Mouse (Mus musculus) stomach, embryonic 14.5 days (tissue): ENCODE data around the gene Hist1h3a. TPM values are rescaled to one million over a fixed set of nuclear protein-coding genes. Genes with fewer than 3 reads are reported as not detected.
"Not testable (repeated sequence)": the region's sequence is repeated elsewhere in the genome, so short reads cannot be mapped to it uniquely, and the experiment has no call there.

ENCODE experiments used
- ATAC-seq: fragments of 200-750 bp; cut with Nextera tagmentation; 2 replicates; pipeline ENCODE4 v1.8.0; 2017; ENCODE audit warnings: low read depth, moderate TSS enrichment; ENCODE audit not compliant: insufficient number of reproducible peaks, insufficient read depth, low FRiP score
- H3K27ac ChIP-seq: fragments of 300-500 bp; sonication (generic); 2 replicates; pipeline ENCODE4 v1.5.1; 2014; ENCODE audit warnings: mild to moderate bottlenecking, low read length, moderate library complexity, mixed read lengths
- H3K27me3 ChIP-seq: fragments of 300-500 bp; sonication (generic); 2 replicates; pipeline ENCODE4 v1.6.1; 2014; ENCODE audit warnings: low read length, control low read depth, mixed read lengths; ENCODE audit not compliant: control insufficient read depth, insufficient read depth
- H3K36me3 ChIP-seq: fragments of 300-500 bp; sonication (generic); 2 replicates; pipeline ENCODE4 v1.6.1; 2014; ENCODE audit warnings: mild to moderate bottlenecking, control low read depth, low read length, moderate library complexity, mixed read lengths; ENCODE audit not compliant: control insufficient read depth, insufficient read depth
- H3K4me1 ChIP-seq: fragments of 300-500 bp; sonication (generic); 2 replicates; pipeline ENCODE4 v1.6.1; 2014; ENCODE audit warnings: low read length, control low read depth, mixed read lengths; ENCODE audit not compliant: control insufficient read depth, insufficient read depth
- H3K4me2 ChIP-seq: fragments of 300-500 bp; sonication (generic); replicated peaks from 2 replicates; pipeline ENCODE4 v1.6.1; 2014; ENCODE audit warnings: low read depth, low read length, control low read depth
- H3K4me3 ChIP-seq: fragments of 300-500 bp; sonication (generic); 2 replicates; pipeline ENCODE4 v1.5.1; 2014; ENCODE audit warnings: low read depth, low read length, control low read depth
- H3K9ac ChIP-seq: fragments of 300-500 bp; sonication (generic); replicated peaks from 2 replicates; pipeline ENCODE4 v1.6.1; 2014; ENCODE audit warnings: low read depth, mild to moderate bottlenecking, control low read depth, low read length, moderate library complexity, mixed read lengths
- H3K9me3 ChIP-seq: fragments of 300-500 bp; sonication (generic); 2 replicates; pipeline ENCODE4 v1.6.1; 2016; ENCODE audit warnings: low read depth, low read length, control low read depth; ENCODE audit not compliant: control insufficient read depth
- WGBS: fragments of 180-500 bp; shearing (Covaris S2); extraction: QIAGEN DNeasy Blood & Tissue Kit; methylation state at CpG from one replicate; pipeline ENCODE4 v1.1.7; 2014; 5-methylcytosine and 5-hydroxymethylcytosine counted together
- polyA plus RNA-seq: library from polyadenylated mRNA; unstranded; fragments of >200 nt; fragmentation: Nextera tagmentation; extraction: Ambion mirVana; gene quantifications from 2 replicates; pipeline ENCODE4 v1.2.1, GENCODE M21; 2014

The Hist1h3a gene
- polyA plus RNA-seq: 6.1 and 6.5 TPM in 2 replicates

DNA sequence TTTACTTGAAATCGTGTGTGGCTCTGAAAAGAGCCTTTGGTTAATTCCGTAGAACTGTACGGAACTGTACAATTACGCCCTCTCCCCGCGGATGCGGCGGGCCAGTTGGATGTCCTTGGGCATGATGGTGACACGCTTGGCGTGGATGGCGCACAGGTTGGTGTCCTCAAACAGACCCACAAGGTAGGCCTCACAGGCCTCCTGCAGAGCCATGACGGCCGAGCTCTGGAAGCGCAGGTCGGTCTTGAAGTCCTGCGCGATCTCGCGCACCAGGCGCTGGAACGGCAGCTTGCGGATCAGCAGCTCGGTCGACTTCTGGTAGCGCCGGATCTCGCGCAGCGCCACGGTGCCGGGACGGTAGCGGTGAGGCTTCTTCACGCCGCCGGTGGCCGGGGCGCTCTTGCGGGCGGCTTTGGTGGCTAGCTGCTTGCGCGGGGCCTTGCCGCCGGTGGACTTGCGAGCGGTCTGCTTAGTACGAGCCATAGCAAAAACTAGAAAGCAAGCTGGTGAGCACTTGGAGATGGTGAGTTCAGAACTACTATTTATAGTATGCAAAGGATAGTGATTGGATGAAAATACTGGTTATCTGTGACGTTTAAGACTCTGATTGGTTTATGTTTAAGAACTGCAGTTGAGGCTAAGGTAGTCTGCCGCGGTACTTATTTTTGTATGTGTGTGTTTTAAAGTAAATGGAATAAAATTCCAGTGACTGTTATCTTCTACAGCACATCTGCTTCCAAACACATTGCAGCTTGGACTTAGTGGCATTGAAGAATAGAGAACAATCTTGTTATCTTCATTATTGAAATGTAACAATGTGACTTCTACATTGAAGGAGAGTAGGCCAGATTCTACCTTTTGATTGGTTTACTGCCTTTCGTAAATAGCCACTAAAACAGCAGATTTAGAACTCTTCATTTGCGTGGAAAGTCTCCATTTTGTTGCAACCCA, at the start of gene Hist1h3a:
Hist1h3a (minus strand) TSS at position 516 of the 951 bp plus-strand sequence.
- peak within 1 kb of the TSS; percentile 98 for H3K27ac ChIP-seq
- peak within 1 kb of the TSS; percentile 67 for H3K4me2 ChIP-seq
- WGBS: under 1% methylated on average over 33 of the region's 52 CpGs
- peak within 1 kb of the TSS; percentile 50 for H3K4me3 ChIP-seq
- H3K4me1 ChIP-seq: peaks cover 11% of the 10 kb centered on the region
- not testable (repeated sequence) for H3K36me3 ChIP-seq, H3K27me3 ChIP-seq, H3K9me3 ChIP-seq
- ATAC-seq: peak; percentile 73
- H3K9ac ChIP-seq: peak within 1 kb of the TSS; percentile 55

DNA sequence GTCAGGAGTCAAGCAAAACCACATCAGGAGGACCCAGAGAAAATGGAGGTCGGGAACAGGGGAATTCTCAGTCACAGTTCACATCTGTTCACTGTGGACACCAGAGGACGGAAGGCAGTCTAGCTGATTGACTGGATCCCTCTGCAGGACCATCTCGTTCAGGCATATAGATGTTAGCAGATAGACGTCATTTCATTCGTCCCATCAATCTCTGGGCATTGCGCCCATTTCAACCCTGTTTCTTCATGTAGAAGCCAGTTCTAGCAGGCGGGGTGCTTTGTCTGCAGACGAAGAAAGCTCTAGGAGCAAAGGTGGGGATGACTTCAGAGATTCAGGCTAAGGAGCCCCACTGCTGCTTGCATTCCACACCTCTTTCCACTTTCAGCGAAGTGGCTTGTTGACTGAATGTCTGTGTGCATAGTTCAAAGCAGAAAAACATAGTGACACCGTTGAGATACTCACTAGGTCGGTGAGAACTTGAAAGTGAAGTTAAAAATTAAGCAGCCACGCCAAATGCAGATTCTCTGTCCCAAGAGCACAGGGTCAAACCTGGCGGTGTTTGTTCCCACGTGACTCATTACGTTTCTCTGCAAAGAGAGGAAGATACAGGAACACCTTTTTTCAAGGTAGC, 44.4 kb upstream of the Hist1h3a start, which contains the start of gene Slc17a2:
Slc17a2 (plus strand) TSS at position 572 of the 631 bp plus-strand sequence.
- Histone ChIP-seq H3K4me1 (no peaks in the 10 kb centered on the region), H3K4me3 (no peak within 1 kb of the TSS), H3K27me3 (no peaks in the 10 kb centered on the region), H3K9me3 (no peaks in the 10 kb centered on the region), H3K27ac (no peak within 1 kb of the TSS), H3K4me2 (no peak within 1 kb of the TSS), H3K36me3 (no peaks in the 10 kb centered on the region), H3K9ac (no peak within 1 kb of the TSS)
- WGBS: 66% methylated on average over 15 of the region's 15 CpGs
- ATAC-seq: no peak

DNA sequence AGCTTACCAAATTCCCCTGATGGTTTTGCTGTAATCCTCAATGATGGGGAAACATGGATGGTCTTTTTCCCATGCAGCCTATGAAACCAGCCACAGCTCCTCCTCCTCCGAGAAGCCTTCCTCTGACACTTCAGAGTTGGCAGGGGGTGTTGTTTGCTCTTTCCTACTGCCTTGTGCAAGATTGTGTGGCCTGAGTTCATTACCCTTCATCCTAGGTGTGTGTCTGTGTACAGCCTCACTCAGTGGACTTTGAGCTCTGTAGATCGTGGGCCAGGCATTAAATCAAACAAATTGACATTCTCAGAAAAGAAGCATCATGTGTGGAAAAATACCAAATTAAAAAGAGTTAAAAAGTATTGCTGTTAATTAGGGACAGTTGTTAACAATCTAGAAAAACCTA, 42.3 kb upstream of the Hist1h3a start:
- no peaks in the 10 kb centered on the region for H3K27me3 ChIP-seq
- no peaks in the 10 kb centered on the region for H3K4me1 ChIP-seq
- WGBS: 59% methylated on average over 2 of the region's 2 CpGs
- H3K9ac ChIP-seq: no peak overlapping the region
- no peak for ATAC-seq
- no peak overlapping the region for H3K27ac ChIP-seq
- H3K9me3 ChIP-seq: no peaks in the 10 kb centered on the region
- H3K4me2 ChIP-seq: no peak overlapping the region
- H3K4me3 ChIP-seq: no peak overlapping the region
- H3K36me3 ChIP-seq: no peaks in the 10 kb centered on the region

DNA sequence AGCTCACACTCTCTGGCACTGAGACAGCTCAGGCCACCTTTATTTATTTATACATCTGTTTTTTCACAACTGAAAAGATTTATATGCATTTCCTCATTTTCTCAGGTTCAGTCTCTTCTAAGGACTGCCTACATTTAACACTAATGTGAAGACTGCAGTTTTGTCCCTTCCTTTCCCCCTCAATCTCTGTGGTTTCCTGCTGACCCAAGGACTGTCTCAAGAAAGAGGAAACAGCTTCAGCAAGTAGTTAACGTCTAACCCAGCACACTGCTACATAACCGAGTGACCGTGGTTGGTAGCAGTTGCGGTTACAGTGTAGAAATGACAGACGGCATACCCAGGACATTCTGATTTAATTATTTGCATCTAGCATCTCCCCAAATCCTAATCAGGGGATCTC, 37.2 kb upstream of the Hist1h3a start:
- Histone ChIP-seq H3K9ac (no peak overlapping the region), H3K4me1 (no peaks in the 10 kb centered on the region), H3K4me2 (no peak overlapping the region), H3K4me3 (no peak overlapping the region), H3K27ac (no peak overlapping the region), H3K36me3 (no peaks in the 10 kb centered on the region), H3K9me3 (no peaks in the 10 kb centered on the region), H3K27me3 (no peaks in the 10 kb centered on the region)
- 75% methylated on average over 5 of the region's 5 CpGs for WGBS
- ATAC-seq: no peak

DNA sequence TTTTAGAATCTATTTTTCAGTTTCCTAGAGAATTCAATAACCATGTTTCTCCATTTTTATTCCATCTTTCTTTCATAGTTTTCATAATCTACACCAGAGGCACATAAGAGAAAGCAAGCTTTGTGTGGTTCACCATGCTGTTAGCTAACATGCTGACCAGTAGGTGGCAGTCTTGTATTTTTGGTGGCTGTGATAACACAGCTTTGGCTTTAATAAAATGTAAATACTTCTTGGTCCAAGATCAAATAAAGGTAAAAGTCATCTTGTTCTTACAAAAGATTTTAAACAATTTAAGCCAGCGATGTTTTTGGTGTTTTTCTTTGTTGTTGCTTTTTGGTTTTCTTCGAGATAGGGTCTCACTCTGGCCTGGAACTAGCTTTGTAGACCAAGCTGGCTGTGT, 30.3 kb upstream of the Hist1h3a start:
- Histone ChIP-seq H3K4me1 (no peaks in the 10 kb centered on the region), H3K4me2 (no peak overlapping the region), H3K36me3 (no peaks in the 10 kb centered on the region), H3K9me3 (no peaks in the 10 kb centered on the region), H3K4me3 (no peak overlapping the region), H3K27me3 (no peaks in the 10 kb centered on the region), H3K9ac (no peak overlapping the region), H3K27ac (no peak overlapping the region)
- ATAC-seq: no peak
- WGBS: 39% methylated on average over 2 of the region's 2 CpGs

DNA sequence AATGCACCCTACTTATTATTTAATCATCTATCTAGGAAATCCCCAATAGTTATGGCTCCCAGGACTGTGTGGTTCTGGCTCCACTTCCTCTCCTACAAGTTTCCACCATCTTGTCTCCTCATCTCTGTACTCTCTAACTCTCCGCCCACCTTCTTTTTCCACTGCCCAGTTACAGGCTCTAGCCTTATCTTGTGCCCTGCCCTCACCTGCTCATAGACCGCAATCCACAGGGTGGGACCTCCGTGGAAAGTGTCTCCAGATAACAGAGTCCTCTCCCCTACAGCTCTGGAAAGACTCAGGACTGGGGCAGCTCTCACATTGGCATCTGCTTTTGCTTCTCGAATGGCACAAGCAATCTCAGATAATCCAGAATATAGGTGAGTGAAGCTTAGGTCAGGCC, 16.8 kb upstream of the Hist1h3a start:
- no peaks in the 10 kb centered on the region for H3K4me1 ChIP-seq
- no peak overlapping the region for H3K4me2 ChIP-seq
- H3K9ac ChIP-seq: no peak overlapping the region
- H3K27me3 ChIP-seq: no peaks in the 10 kb centered on the region
- H3K36me3 ChIP-seq: no peaks in the 10 kb centered on the region
- ATAC-seq: no peak
- H3K4me3 ChIP-seq: no peak overlapping the region
- WGBS: 76% methylated on average over 4 of the region's 4 CpGs
- H3K27ac ChIP-seq: no peak overlapping the region
- H3K9me3 ChIP-seq: no peaks in the 10 kb centered on the region

DNA sequence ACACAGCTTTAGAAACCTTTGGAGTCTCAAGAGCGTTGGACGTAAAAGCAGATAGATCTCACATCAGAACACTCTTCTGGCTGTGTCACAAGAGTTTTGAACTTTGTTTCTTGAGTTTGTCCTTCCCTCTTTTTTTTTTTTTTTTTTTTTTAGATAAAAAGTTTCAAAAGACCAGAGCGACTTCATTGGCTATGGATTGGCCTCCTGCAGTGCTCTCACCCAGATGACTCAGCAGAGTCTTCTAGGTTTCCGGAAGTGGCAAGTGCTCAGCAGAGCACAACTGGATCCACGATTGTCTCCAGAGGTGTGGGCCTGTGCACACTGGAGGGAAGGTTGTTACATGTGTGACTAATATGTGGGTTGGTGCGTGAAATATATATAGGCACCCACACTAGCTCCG, 16.2 kb upstream of the Hist1h3a start:
- no peaks in the 10 kb centered on the region for H3K27me3 ChIP-seq
- no peak overlapping the region for H3K27ac ChIP-seq
- 93% methylated on average over 7 of the region's 7 CpGs for WGBS
- H3K4me1 ChIP-seq: no peaks in the 10 kb centered on the region
- no peak overlapping the region for H3K9ac ChIP-seq
- H3K36me3 ChIP-seq: no peaks in the 10 kb centered on the region
- H3K9me3 ChIP-seq: no peaks in the 10 kb centered on the region
- no peak for ATAC-seq
- H3K4me3 ChIP-seq: no peak overlapping the region
- no peak overlapping the region for H3K4me2 ChIP-seq

DNA sequence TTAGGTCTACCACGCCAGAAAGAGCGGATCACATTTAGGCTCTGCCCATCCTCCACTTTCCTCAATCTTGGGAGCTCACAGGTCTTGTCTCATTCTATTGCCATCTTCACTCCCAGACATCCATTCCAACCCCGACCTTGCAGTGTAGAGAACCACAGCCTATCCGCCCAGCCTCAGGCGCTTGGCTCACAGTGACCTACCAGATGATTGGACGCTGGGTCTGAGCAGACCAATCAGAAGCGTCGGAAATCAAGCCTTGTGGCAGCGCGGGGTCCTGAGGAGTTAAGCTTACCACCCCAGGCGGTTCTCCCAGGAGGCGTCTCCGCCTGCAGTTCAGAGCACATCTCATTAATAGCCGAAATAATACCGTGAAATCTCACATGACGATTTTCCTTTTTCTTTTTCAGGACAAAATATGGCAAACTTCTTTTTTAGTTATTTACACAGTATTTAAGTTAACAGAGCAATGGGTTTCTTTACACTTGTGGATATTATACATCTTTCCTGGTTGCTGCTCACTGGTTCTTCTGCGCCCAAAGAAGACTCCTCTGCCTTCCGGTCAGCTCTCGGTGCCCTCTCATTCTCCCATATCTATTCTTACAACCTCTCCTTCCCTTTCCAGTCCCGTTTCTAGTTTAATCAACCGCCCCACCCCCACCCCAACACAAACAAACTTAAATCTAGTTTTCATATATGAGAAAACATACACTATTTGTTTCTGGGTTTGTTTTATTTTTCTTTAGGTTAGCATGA, 10.6 kb upstream of the Hist1h3a start:
- WGBS: 22% methylated on average over 21 of the region's 21 CpGs
- no peaks in the 10 kb centered on the region for H3K9me3 ChIP-seq
- no peak overlapping the region for H3K27ac ChIP-seq
- H3K36me3 ChIP-seq: no peaks in the 10 kb centered on the region
- peak; percentile 95 for ATAC-seq
- no peaks in the 10 kb centered on the region for H3K4me1 ChIP-seq
- no peak overlapping the region for H3K4me3 ChIP-seq
- H3K4me2 ChIP-seq: peak overlapping the region; percentile 29
- H3K9ac ChIP-seq: no peak overlapping the region
- H3K27me3 ChIP-seq: no peaks in the 10 kb centered on the region
